Mouse (Mus musculus): ENCODE measurements at regions not wholly inside any gene's neighbourhood (a gene's known extent, or its start where the extent isn't known, plus 50 kb on each side); places are given as distances from the start of the nearest gene placed in this dataset.

- no peak for TF ChIP-seq POLR2A (IDR thresholded peaks at IDR 0.05; ENCODE audit: insufficient read depth, low read depth, low read length)
- TF ChIP-seq CTCF (IDR thresholded peaks at IDR 0.05; ENCODE audit: insufficient read depth, low read depth, low read length): no peak
These were observed 209.8 kb downstream of the Clic5 start for GRCm38 (mm10) chr17:44398231-44398630.

Data from olfactory bulb, adult 2 months (tissue).